Mouse (Mus musculus) lung, postnatal 0 days (tissue): ENCODE results near the gene Rbfox1.

Source experiments
- CTCF ChIP-seq: IDR thresholded peaks from 2 replicates; pipeline ENCODE4 v1.5.1; 2016; ENCODE audit warnings: antibody characterized with exemption, mild to moderate bottlenecking
- EP300 ChIP-seq: IDR thresholded peaks from 2 replicates; pipeline ENCODE4 v1.6.1; 2016; ENCODE audit warnings: antibody characterized with exemption, mild to moderate bottlenecking, control low read depth

GRCm38 (mm10) chr16:6098116-6098515, 213.0 kb downstream of the Rbfox1 start:
- TF ChIP-seq CTCF (no peak), EP300 (no peak)
